ENCODE assay signal across 19 mouse cellular contexts in the genomic region with DNA sequence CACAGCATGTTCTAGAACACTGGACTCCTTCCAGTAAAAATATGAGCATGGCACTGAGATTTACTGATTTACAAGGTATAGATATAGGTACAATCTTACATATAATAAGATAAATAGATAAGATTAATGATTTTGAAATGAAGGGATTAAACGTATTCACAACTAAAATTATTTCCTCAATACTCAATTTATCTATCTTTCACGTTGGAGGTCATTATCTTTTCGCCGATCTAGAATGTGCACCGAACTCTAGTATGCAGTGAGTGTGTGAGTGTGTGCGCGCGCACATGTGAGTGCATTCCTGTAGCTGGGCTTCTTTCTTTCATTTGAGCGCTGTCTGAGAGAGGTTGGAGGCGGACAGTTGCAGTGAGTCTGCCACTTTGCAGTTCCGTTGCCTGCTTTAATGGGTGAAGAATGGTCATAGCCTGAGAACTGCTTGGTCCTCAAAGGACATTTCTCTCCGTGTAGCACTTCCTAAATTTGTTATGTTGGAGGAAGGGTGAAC. TPM values are rescaled to one million over a fixed set of nuclear protein-coding genes. Genes with fewer than 3 reads are reported as not detected.
DNase-seq lines count a peak whose midpoint lies in the region; ATAC-seq and TF ChIP-seq lines count a peak whose summit lies in the region.
"Had no signal": no experiment of that assay in that cellular context is flagged by ENCODE, and none has a peak within 500 bp of the region (broad histone marks: within the 10 kb centered on the region; RNA-seq: fewer than 3 reads in every experiment).

No protein-coding gene starts in this region.

- H3K4me2 ChIP-seq in forebrain, embryonic 14.5 days (ENCODE audit: low read length) = no peak overlapping the region
- H3K4me2 ChIP-seq in lung, embryonic 16.5 days (ENCODE audit: low read depth, low read length) = no peak overlapping the region
- no peak overlapping the region for H3K4me2 ChIP-seq in forebrain, postnatal 0 days (ENCODE audit: low read depth)
- H3K4me2 ChIP-seq in midbrain, embryonic 13.5 days (replicated peaks) = no peak overlapping the region
- H3K4me2 ChIP-seq: embryonic facial prominence, embryonic 15.5 days; heart, embryonic 11.5 days; hindbrain, embryonic 12.5 days; intestine, embryonic 15.5 days; kidney, embryonic 15.5 days; limb, embryonic 15.5 days; midbrain, embryonic 11.5 days had no signal

- no peak overlapping the region for H3K4me3 ChIP-seq in forebrain, embryonic 14.5 days (ENCODE audit: low read depth, low read length)
- no peak overlapping the region for H3K4me3 ChIP-seq in forebrain, embryonic 10.5 days
- H3K4me3 ChIP-seq in lung, embryonic 16.5 days (ENCODE audit: low read length) = no peak overlapping the region
- H3K4me3 ChIP-seq in lung, adult 2 months (replicated peaks; ENCODE audit: extremely low read depth, low read depth, low read length) = no peak overlapping the region
- H3K4me3 ChIP-seq in forebrain, postnatal 0 days (ENCODE audit: low read depth, low read length) = no peak overlapping the region
- no peak overlapping the region for H3K4me3 ChIP-seq in macrophage (ENCODE audit: inconsistent target)
- H3K4me3 ChIP-seq in midbrain, embryonic 13.5 days (replicated peaks) = no peak overlapping the region
- H3K4me3 ChIP-seq: embryonic facial prominence, embryonic 15.5 days; hindbrain, embryonic 12.5 days; intestine, embryonic 15.5 days; kidney, embryonic 15.5 days; limb, embryonic 15.5 days had no signal

- DNase-seq in forebrain, embryonic 14.5 days (ENCODE audit: low spot score) = no peak
- DNase-seq in forebrain, embryonic 10.5 days (ENCODE audit: extremely low spot score, low spot score) = no peak
- no peak for DNase-seq in lung, adult 2 months
- DNase-seq in forebrain, postnatal 0 days = no peak
- no peak for DNase-seq in cerebellum, postnatal 10 days
- DNase-seq: cerebellum, adult 9-11 months; embryo, embryonic 11 days; gastrocnemius, postnatal 36 days; layer of hippocampus, postnatal 36 days had no signal

- H3K36me3 ChIP-seq in forebrain, embryonic 14.5 days (ENCODE audit: control insufficient read depth, insufficient read depth, low read length) = no peaks in the 10 kb centered on the region
- H3K36me3 ChIP-seq in forebrain, embryonic 10.5 days (replicated peaks) = no peaks in the 10 kb centered on the region
- H3K36me3 ChIP-seq in lung, embryonic 16.5 days (ENCODE audit: control insufficient read depth, insufficient read depth, low read length) = no peaks in the 10 kb centered on the region
- H3K36me3 ChIP-seq in forebrain, postnatal 0 days (ENCODE audit: insufficient read depth) = no peaks in the 10 kb centered on the region
- 0 out of 2 replicates have a peak, but pooled peaks cover 5% of the 10 kb centered on the region for H3K36me3 ChIP-seq in macrophage (ENCODE audit: inconsistent target)
- H3K36me3 ChIP-seq in midbrain, embryonic 13.5 days = no peaks in the 10 kb centered on the region
- H3K36me3 ChIP-seq: embryonic facial prominence, embryonic 15.5 days; hindbrain, embryonic 12.5 days; intestine, embryonic 15.5 days; kidney, embryonic 15.5 days; limb, embryonic 15.5 days had no signal

- peaks cover 8% of the 10 kb centered on the region for H3K4me1 ChIP-seq in forebrain, embryonic 14.5 days (ENCODE audit: control insufficient read depth, insufficient read depth, low read length)
- H3K4me1 ChIP-seq in forebrain, embryonic 10.5 days = no peaks in the 10 kb centered on the region
- peaks cover 6% of the 10 kb centered on the region; the same call in 1 of the 2 replicates for H3K4me1 ChIP-seq in lung, embryonic 16.5 days (replicated peaks; ENCODE audit: control insufficient read depth, insufficient read depth, low read length)
- peaks cover 2% of the 10 kb centered on the region for H3K4me1 ChIP-seq in lung, adult 2 months (ENCODE audit: control insufficient read depth, insufficient read depth, low read length)
- 0 out of 2 replicates have a peak, but pooled peaks cover 4% of the 10 kb centered on the region for H3K4me1 ChIP-seq in forebrain, postnatal 0 days (ENCODE audit: insufficient read depth)
- H3K4me1 ChIP-seq in midbrain, embryonic 13.5 days (replicated peaks) = 0 out of 2 replicates have a peak, but pooled peaks cover 3% of the 10 kb centered on the region
- H3K4me1 ChIP-seq: embryonic facial prominence, embryonic 15.5 days; hindbrain, embryonic 12.5 days; intestine, embryonic 15.5 days; limb, embryonic 15.5 days had no signal

- H3K79me2 ChIP-seq in macrophage (ENCODE audit: inconsistent target) = peaks cover 92% of the 10 kb centered on the region

- H3K27ac ChIP-seq in forebrain, embryonic 14.5 days (ENCODE audit: low read depth, low read length) = peak overlapping the region; percentile 33; the same call in 1 of the 2 replicates
- H3K27ac ChIP-seq in forebrain, embryonic 10.5 days = no peak overlapping the region
- no peak overlapping the region for H3K27ac ChIP-seq in lung, embryonic 16.5 days (ENCODE audit: low read length)
- no peak overlapping the region for H3K27ac ChIP-seq in forebrain, postnatal 0 days (ENCODE audit: low read depth, low read length)
- H3K27ac ChIP-seq in macrophage = peak overlapping the region; percentile 12; the same call in 1 of the 2 replicates
- H3K27ac ChIP-seq in midbrain, embryonic 13.5 days = no peak overlapping the region
- H3K27ac ChIP-seq: embryonic facial prominence, embryonic 15.5 days; hindbrain, embryonic 12.5 days; intestine, embryonic 15.5 days; kidney, embryonic 15.5 days; limb, embryonic 15.5 days had no signal

- 87% methylated on average over 12 of the region's 12 CpGs for WGBS in forebrain, embryonic 14.5 days
- 94% methylated on average over 12 of the region's 12 CpGs for WGBS in forebrain, embryonic 10.5 days
- WGBS in lung, embryonic 16.5 days = 79% methylated on average over 12 of the region's 12 CpGs
- WGBS in lung, adult 2 months = 80% methylated on average over 12 of the region's 12 CpGs
- WGBS in forebrain, postnatal 0 days = 85% methylated on average over 12 of the region's 12 CpGs
- 83% methylated on average over 11 of the region's 12 CpGs for WGBS in macrophage (ENCODE audit: missing documents)
- 93% methylated on average over 12 of the region's 12 CpGs for WGBS in midbrain, embryonic 13.5 days

- no peak overlapping the region for H3K9ac ChIP-seq in forebrain, embryonic 14.5 days (ENCODE audit: low read length)
- H3K9ac ChIP-seq in lung, embryonic 16.5 days (ENCODE audit: low read length) = no peak overlapping the region
- H3K9ac ChIP-seq in forebrain, postnatal 0 days = no peak overlapping the region
- no peak overlapping the region for H3K9ac ChIP-seq in midbrain, embryonic 13.5 days (replicated peaks)
- H3K9ac ChIP-seq: embryonic facial prominence, embryonic 15.5 days; hindbrain, embryonic 12.5 days; intestine, embryonic 15.5 days; kidney, embryonic 15.5 days; limb, embryonic 15.5 days had no signal

- H3K9me3 ChIP-seq in forebrain, embryonic 14.5 days (replicated peaks; ENCODE audit: control insufficient read depth, low read length) = no peaks in the 10 kb centered on the region
- H3K9me3 ChIP-seq in forebrain, embryonic 10.5 days = no peaks in the 10 kb centered on the region
- no peaks in the 10 kb centered on the region for H3K9me3 ChIP-seq in lung, embryonic 16.5 days (ENCODE audit: control insufficient read depth, low read length)
- H3K9me3 ChIP-seq in forebrain, postnatal 0 days (ENCODE audit: low read length) = no peaks in the 10 kb centered on the region
- H3K9me3 ChIP-seq in midbrain, embryonic 13.5 days = no peaks in the 10 kb centered on the region
- H3K9me3 ChIP-seq: embryonic facial prominence, embryonic 15.5 days; hindbrain, embryonic 12.5 days; intestine, embryonic 15.5 days; kidney, embryonic 15.5 days; limb, embryonic 15.5 days had no signal

- TF ChIP-seq CTCF in lung, adult 2 months (IDR thresholded peaks at IDR 0.05; ENCODE audit: insufficient read depth, low read length) = no peak
- no peak for TF ChIP-seq CTCF in forebrain, postnatal 0 days (IDR thresholded peaks at IDR 0.05; ENCODE audit: low read depth)

- no peaks in the 10 kb centered on the region for H3K27me3 ChIP-seq in forebrain, embryonic 14.5 days (replicated peaks; ENCODE audit: control insufficient read depth, insufficient read depth, low read length)
- no peaks in the 10 kb centered on the region for H3K27me3 ChIP-seq in forebrain, embryonic 10.5 days (ENCODE audit: poor library complexity, severe bottlenecking)
- H3K27me3 ChIP-seq in lung, embryonic 16.5 days (ENCODE audit: control insufficient read depth, insufficient read depth, low read depth, low read length) = no peaks in the 10 kb centered on the region
- no peaks in the 10 kb centered on the region for H3K27me3 ChIP-seq in forebrain, postnatal 0 days (ENCODE audit: insufficient read depth, low read length)
- no peaks in the 10 kb centered on the region for H3K27me3 ChIP-seq in midbrain, embryonic 13.5 days
- H3K27me3 ChIP-seq: embryonic facial prominence, embryonic 15.5 days; hindbrain, embryonic 12.5 days; intestine, embryonic 15.5 days; kidney, embryonic 15.5 days; limb, embryonic 15.5 days had no signal

- no peak for TF ChIP-seq POLR2A in lung, adult 2 months (IDR thresholded peaks at IDR 0.05; ENCODE audit: borderline replicate concordance, extremely low read depth, low read depth, low read length)

- ATAC-seq in forebrain, embryonic 14.5 days = peak; percentile 25; the same call in 1 of the 2 replicates
- peak; percentile 20; the same call in 1 of the 2 replicates for ATAC-seq in lung, embryonic 16.5 days (ENCODE audit: low read depth)
- ATAC-seq in forebrain, postnatal 0 days = peak; percentile 8; the same call in 1 of the 2 replicates
- no peak for ATAC-seq in midbrain, embryonic 13.5 days
- ATAC-seq: intestine, embryonic 15.5 days had no signal

RNA-seq across cellular contexts. Expression of a gene that starts 13.8 kb away (rescaled TPM):
- 17.2 and 23.5 TPM in 2 replicates for polyA plus RNA-seq in forebrain, embryonic 14.5 days (2014; fragmentation: Nextera tagmentation; extraction: Ambion mirVana)
- 21.0 and 27.5 TPM in 2 replicates for polyA plus RNA-seq in forebrain, embryonic 10.5 days (2016; fragmentation: Nextera tagmentation; extraction: Ambion mirVana)
- 33.7 and 36.7 TPM in 2 replicates for polyA plus RNA-seq in lung, embryonic 16.5 days (2015; fragmentation: Nextera tagmentation; extraction: Ambion mirVana)
- 13.4 and 15.7 TPM in 2 replicates for polyA plus RNA-seq in lung, adult 2 months (2012; rRNA removed)
- total RNA-seq in forebrain, postnatal 0 days (2014; rRNA removed) = 14.3 and 19.8 TPM in 2 replicates
- 4.4 and 9.4 TPM in 2 replicates for polyA plus RNA-seq in forebrain, postnatal 0 days (2015; fragmentation: Nextera tagmentation; extraction: Ambion mirVana)
- total RNA-seq in macrophage (2018; cell fraction: chromatin; rRNA removed) = 1,000 to 10,000 TPM in 1 of 26 experiments, 100 to 1,000 TPM in 24, 10 to 100 TPM in 1; 90.3 to 1,159 (median 221) TPM
- 100 to 1,000 TPM in 1 of 26 experiments, 10 to 100 TPM in 25; 36.6 to 113 (median 61.9) TPM for total RNA-seq in macrophage (2018; cell fraction: cytosol; rRNA removed)
- total RNA-seq in macrophage (2018; cell fraction: nucleus; rRNA removed) = 100 to 1,000 TPM in 24 of 26 experiments, 10 to 100 TPM in 2; 91.9 to 814 (median 168) TPM
- polyA plus RNA-seq in macrophage (2018) = 15.0 to 53.3 TPM (median 24.2 TPM) in 3 replicates
- polyA plus RNA-seq in midbrain, embryonic 13.5 days (2015; fragmentation: Nextera tagmentation; extraction: Ambion mirVana) = 15.9 and 18.0 TPM in 2 replicates

Comparison
In these comparisons a context has a peak if more than half of its experiments do, and no peak if none do; other contexts are left out.
1. H3K27ac ChIP-seq: peak in forebrain, embryonic 14.5 days (single experiment) and macrophage (single experiment); none in forebrain, embryonic 10.5 days (single experiment), lung, embryonic 16.5 days (single experiment), forebrain, postnatal 0 days (single experiment) and midbrain, embryonic 13.5 days (single experiment).